Mouse (Mus musculus) forebrain, postnatal 0 days (tissue): ENCODE results near the gene Olfr160. TPM values are rescaled to one million over a fixed set of nuclear protein-coding genes. Genes with fewer than 3 reads are reported as not detected.

Experiments
- ATAC-seq: fragments of 200-750 bp; cut with Nextera tagmentation; 2 replicates; pipeline ENCODE4 v1.8.0; 2017; ENCODE audit warnings: mild to moderate bottlenecking, moderate library complexity
- DNase-seq: peaks from one replicate; pipeline ENCODE4 v3.0.0-alpha.2; 2015
- H3K27ac ChIP-seq: fragments of 300-500 bp; sonication (generic); 2 replicates; pipeline ENCODE4 v1.5.1; 2014; ENCODE audit warnings: low read depth, mild to moderate bottlenecking, antibody characterized with exemption, low read length, moderate library complexity, mixed read lengths
- H3K27me3 ChIP-seq: fragments of 300-500 bp; sonication (generic); 2 replicates; pipeline ENCODE4 v1.6.1; 2014; ENCODE audit warnings: mild to moderate bottlenecking, low read length, mixed read lengths; ENCODE audit not compliant: insufficient read depth
- H3K36me3 ChIP-seq: fragments of 300-500 bp; sonication (generic); 2 replicates; pipeline ENCODE4 v1.6.1; 2014; ENCODE audit warnings: mild to moderate bottlenecking, moderate library complexity; ENCODE audit not compliant: insufficient read depth
- H3K4me1 ChIP-seq: fragments of 300-500 bp; sonication (generic); 2 replicates; pipeline ENCODE4 v1.6.1; 2014; ENCODE audit warnings: antibody characterized with exemption; ENCODE audit not compliant: insufficient read depth
- H3K4me2 ChIP-seq: fragments of 300-500 bp; sonication (generic); 2 replicates; pipeline ENCODE4 v1.6.1; 2014; ENCODE audit warnings: low read depth, mild to moderate bottlenecking, moderate library complexity
- H3K4me3 ChIP-seq: fragments of 300-500 bp; sonication (generic); 2 replicates; pipeline ENCODE4 v1.5.1; 2014; ENCODE audit warnings: low read depth, low read length, mixed read lengths
- H3K9ac ChIP-seq: fragments of 300-500 bp; sonication (generic); 2 replicates; pipeline ENCODE4 v1.6.1; 2014; ENCODE audit warnings: mild to moderate bottlenecking
- H3K9me3 ChIP-seq: fragments of 300-500 bp; sonication (generic); 2 replicates; pipeline ENCODE4 v1.6.1; 2016; ENCODE audit warnings: low read length
- CTCF ChIP-seq: sonication (generic); IDR thresholded peaks from 2 replicates; pipeline ENCODE4 v1.5.1; 2016; ENCODE audit warnings: antibody characterized with exemption, control low read depth, low read depth
- WGBS: fragments of 180-500 bp; shearing (Covaris S2); extraction: QIAGEN DNeasy Blood & Tissue Kit; methylation state at CpG from one replicate; pipeline ENCODE4 v1.1.7; 2014; 5-methylcytosine and 5-hydroxymethylcytosine counted together
- polyA plus RNA-seq: library from polyadenylated mRNA; unstranded; fragments of >200 nt; fragmentation: Nextera tagmentation; extraction: Ambion mirVana; gene quantifications from 2 replicates; pipeline ENCODE4 v1.2.1, GENCODE M21; 2015
- total RNA-seq: library from RNA; depleted of rRNA; stranded (reverse); fragments of >200 nt; gene quantifications from 2 replicates; pipeline ENCODE4 v1.2.3, GENCODE M21; 2014; rRNA removed

The Olfr160 gene
- total RNA-seq (not detected in 2 replicates), polyA plus RNA-seq (not detected in 2 replicates)

- Histone ChIP-seq H3K27ac (no peak within 1 kb of the TSS), H3K4me1 (no peaks in the 10 kb centered on the region), H3K36me3 (no peaks in the 10 kb centered on the region), H3K9me3 (no peaks in the 10 kb centered on the region), H3K9ac (no peak within 1 kb of the TSS), H3K4me3 (no peak within 1 kb of the TSS), H3K27me3 (no peaks in the 10 kb centered on the region), H3K4me2 (no peak within 1 kb of the TSS)
- TF ChIP-seq CTCF: no peak
- no peak for DNase-seq
- WGBS: 91% methylated on average over 1 of the region's 1 CpGs
- ATAC-seq: no peak
Observed at GRCm38 (mm10) chr9:37716150-37716549, at the start of gene Olfr160. Gene Olfr160 (minus strand): TSS chr9:37716250.

GRCm38 (mm10) chr9:37762541-37762940 lies 46.5 kb upstream of the Olfr160 start:
- H3K4me1 ChIP-seq: no peaks in the 10 kb centered on the region
- DNase-seq (no peak), ATAC-seq (no peak)
- H3K9ac ChIP-seq: no peak overlapping the region
- no peak overlapping the region for H3K27ac ChIP-seq
- H3K36me3 ChIP-seq: no peaks in the 10 kb centered on the region
- no peak overlapping the region for H3K4me2 ChIP-seq
- TF ChIP-seq CTCF: no peak
- no peaks in the 10 kb centered on the region for H3K9me3 ChIP-seq
- H3K4me3 ChIP-seq: no peak overlapping the region
- WGBS: 58% methylated on average over 2 of the region's 2 CpGs
- H3K27me3 ChIP-seq: no peaks in the 10 kb centered on the region

- Histone ChIP-seq H3K4me2 (no peak overlapping the region), H3K4me3 (no peak overlapping the region), H3K9me3 (no peaks in the 10 kb centered on the region), H3K4me1 (no peaks in the 10 kb centered on the region), H3K36me3 (no peaks in the 10 kb centered on the region), H3K27me3 (no peaks in the 10 kb centered on the region), H3K27ac (no peak overlapping the region), H3K9ac (no peak overlapping the region)
- no peak for TF ChIP-seq CTCF
- ATAC-seq (peak; percentile 62), DNase-seq (no peak)
- 40% methylated on average over 2 of the region's 2 CpGs for WGBS
Observed at GRCm38 (mm10) chr9:37761728-37762127, 45.7 kb upstream of the Olfr160 start.

- TF ChIP-seq CTCF: no peak
- WGBS: 62% methylated on average over 4 of the region's 4 CpGs
- no peak overlapping the region for H3K27ac ChIP-seq
Observed at GRCm38 (mm10) chr9:37752006-37752405, 36.0 kb upstream of the Olfr160 start.

GRCm38 (mm10) chr9:37751467-37751866 lies 35.4 kb upstream of the Olfr160 start:
- Histone ChIP-seq H3K27ac (no peak overlapping the region), H3K4me1 (peaks cover 9% of the 10 kb centered on the region; the same call in 1 of the 2 replicates), H3K4me2 (no peak overlapping the region), H3K27me3 (no peaks in the 10 kb centered on the region), H3K4me3 (no peak overlapping the region), H3K9me3 (no peaks in the 10 kb centered on the region), H3K9ac (no peak overlapping the region), H3K36me3 (no peaks in the 10 kb centered on the region)
- WGBS: 56% methylated on average over 2 of the region's 2 CpGs
- no peak for TF ChIP-seq CTCF
- DNase-seq: peak; percentile 42
- peak; percentile 59; the same call in 1 of the 2 replicates for ATAC-seq

More at GRCm38 (mm10) chr9:37752006-37752405, 36.0 kb upstream of the Olfr160 start:
- H3K4me1 ChIP-seq: peaks cover 9% of the 10 kb centered on the region; the same call in 1 of the 2 replicates
- H3K9ac ChIP-seq: no peak overlapping the region
- ATAC-seq (no peak), DNase-seq (no peak)
- no peaks in the 10 kb centered on the region for H3K36me3 ChIP-seq
- no peak overlapping the region for H3K4me3 ChIP-seq
- H3K27me3 ChIP-seq: no peaks in the 10 kb centered on the region
- H3K4me2 ChIP-seq: no peak overlapping the region
- no peaks in the 10 kb centered on the region for H3K9me3 ChIP-seq

- 19% methylated on average over 7 of the region's 7 CpGs for WGBS
- peak overlapping the region; percentile 35; the same call in 1 of the 2 replicates for H3K27ac ChIP-seq
- H3K27me3 ChIP-seq: no peaks in the 10 kb centered on the region
- no peaks in the 10 kb centered on the region for H3K36me3 ChIP-seq
- DNase-seq (peak; percentile 24), ATAC-seq (peak; percentile 78)
- H3K9ac ChIP-seq: no peak overlapping the region
- H3K4me3 ChIP-seq: no peak overlapping the region
- H3K4me2 ChIP-seq: no peak overlapping the region
- H3K4me1 ChIP-seq: peaks cover 9% of the 10 kb centered on the region; the same call in 1 of the 2 replicates
- H3K9me3 ChIP-seq: no peaks in the 10 kb centered on the region
- no peak for TF ChIP-seq CTCF
Observed at GRCm38 (mm10) chr9:37750319-37751075, 34.4 kb upstream of the Olfr160 start.

- no peaks in the 10 kb centered on the region for H3K4me1 ChIP-seq
- H3K9ac ChIP-seq: no peak within 1 kb of the TSS
- H3K36me3 ChIP-seq: no peaks in the 10 kb centered on the region
- no peaks in the 10 kb centered on the region for H3K9me3 ChIP-seq
- H3K27ac ChIP-seq: no peak within 1 kb of the TSS
- H3K4me2 ChIP-seq: no peak within 1 kb of the TSS
- TF ChIP-seq CTCF: no peak
- DNase-seq (no peak), ATAC-seq (no peak)
- H3K4me3 ChIP-seq: no peak within 1 kb of the TSS
- H3K27me3 ChIP-seq: no peaks in the 10 kb centered on the region
Observed at GRCm38 (mm10) chr9:37744806-37745205, 28.8 kb upstream of the Olfr160 start, which contains the start of gene Olfr874. Gene Olfr874 (plus strand): TSS chr9:37745106.
